Mouse (Mus musculus) layer of hippocampus, postnatal 25 days (tissue): ENCODE measurements around the gene Klf13. TPM values are rescaled to one million over a fixed set of nuclear protein-coding genes. Genes with fewer than 3 reads are reported as not detected.

ENCODE experiments used
- DNase-seq, 2 experiments: peaks; one replicate each; pipeline ENCODE4 v3.0.0; 2022; ENCODE audit warnings: mixed read lengths in 2 of 2, low spot score in 1 of 2; ENCODE audit errors: extremely low spot score in 1 of 2
- total RNA-seq, 2 experiments: library from RNA; stranded (reverse); gene quantifications; 2 replicates each; pipeline ENCODE4 v1.2.3; 2021

Klf13 gene
- total RNA-seq = 100 to 1,000 TPM; 204 to 216 TPM

- DNase-seq = peak; percentile 88 to 96
These were observed at the start of gene Klf13 for GRCm38 (mm10) chr7:63938914-63939396. Klf13 (minus strand) TSS chr7:63938915.

DNA sequence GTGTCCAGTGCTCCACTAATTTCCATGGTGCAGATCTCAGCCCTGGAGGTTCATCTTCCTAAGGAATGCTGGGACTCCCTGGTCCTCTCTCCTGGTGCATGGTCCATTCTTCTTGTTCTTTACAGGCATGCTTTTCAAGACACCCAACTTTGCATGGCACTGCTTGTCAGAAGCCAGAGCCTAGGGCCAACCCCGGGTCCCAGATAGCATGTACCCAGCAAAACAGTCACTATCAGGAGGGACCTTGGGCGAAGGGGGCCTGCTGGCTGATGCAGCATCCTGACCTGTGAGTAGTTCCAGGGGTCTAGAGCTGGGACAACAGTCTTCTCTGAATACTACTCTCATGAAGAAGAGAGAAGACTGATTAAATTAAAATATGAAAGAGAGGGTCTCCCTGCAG is 49.7 kb upstream of the Klf13 start:
- no peak for DNase-seq

DNA sequence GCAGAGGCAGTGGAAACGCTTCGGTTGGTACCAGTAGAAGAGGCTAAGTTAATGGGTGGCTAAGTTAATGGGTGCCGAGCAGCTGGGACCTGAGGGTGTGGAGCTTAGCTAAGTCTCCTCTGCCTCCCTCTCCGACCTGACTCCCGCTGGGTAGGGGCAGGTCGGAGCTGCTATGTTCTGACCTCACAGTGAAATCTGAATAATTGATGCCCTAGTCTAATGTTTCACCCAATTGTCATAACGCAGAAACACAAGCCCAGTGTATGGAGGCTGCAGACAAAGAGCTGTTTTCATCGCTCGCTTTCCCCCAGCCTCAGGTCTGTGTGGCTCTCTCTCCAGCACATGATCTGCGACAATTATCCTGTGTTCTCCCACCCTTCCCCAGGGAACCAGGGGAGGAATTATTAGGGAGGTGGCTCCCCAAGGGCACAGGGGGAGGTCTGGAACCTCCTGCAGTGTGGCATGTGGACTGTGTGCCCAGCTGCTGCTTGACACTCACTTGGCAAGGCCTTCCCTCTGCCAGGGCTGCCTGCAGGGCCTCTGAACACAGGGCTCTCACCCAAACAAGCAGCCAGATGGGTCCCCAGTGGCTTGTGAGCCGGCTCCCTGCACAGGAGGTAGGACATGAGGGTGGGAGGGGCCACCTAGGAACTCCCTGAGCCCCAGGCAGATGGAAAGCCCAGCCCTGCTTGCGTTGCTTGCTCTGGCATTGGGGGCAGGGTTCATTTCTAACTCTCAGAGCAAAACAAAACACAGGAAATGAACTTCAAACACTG is 47.9 kb upstream of the Klf13 start:
- peak; percentile 47 to 64 for DNase-seq

GRCm38 (mm10) chr7:63985696-63986406 is 47.1 kb upstream of the Klf13 start:
- no peak for DNase-seq

DNA sequence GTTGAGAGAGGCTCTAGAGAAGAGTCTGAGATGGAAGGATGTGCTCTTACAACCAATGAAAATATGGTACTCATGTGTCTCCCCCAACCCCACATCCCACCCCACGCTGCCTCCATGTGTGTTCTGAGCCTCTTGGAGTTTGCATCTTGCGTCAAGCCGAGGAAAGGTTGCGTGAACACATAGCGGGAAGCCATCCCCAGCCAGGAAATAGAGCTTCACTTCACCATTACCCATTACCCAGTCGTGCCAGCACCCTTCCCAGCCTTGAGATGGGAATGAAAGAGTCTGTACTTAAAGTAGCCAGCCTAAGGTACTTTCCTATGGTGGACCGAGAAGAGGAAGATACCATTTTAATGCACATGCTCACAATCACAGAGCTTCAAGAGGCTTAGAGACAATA is 46.6 kb upstream of the Klf13 start:
- DNase-seq = no peak

- DNase-seq = no peak
These were observed 45.6 kb upstream of the Klf13 start for GRCm38 (mm10) chr7:63984329-63984728.

- no peak for DNase-seq
These were observed 38.9 kb upstream of the Klf13 start for GRCm38 (mm10) chr7:63977631-63978030.

GRCm38 (mm10) chr7:63970986-63971385 is 32.3 kb upstream of the Klf13 start:
- DNase-seq = no peak

DNA sequence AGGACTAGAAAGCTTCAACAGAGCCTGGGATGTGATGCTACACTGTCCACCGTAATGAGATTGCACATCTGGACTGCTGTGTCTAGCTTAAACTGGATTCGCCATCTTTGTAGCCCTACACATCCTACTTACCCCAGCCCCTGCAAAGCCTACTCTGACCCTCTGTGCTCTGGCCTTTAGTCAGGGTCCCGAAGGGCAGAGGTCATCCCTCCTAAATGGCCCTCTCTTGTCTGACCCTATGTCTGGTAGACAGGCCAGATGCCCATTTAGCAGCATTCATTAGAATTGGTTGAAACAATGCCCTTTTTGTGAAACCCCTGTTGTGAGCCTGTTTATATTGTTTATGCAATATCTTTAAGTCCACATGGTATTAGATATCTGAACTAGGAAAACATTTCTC is 31.2 kb upstream of the Klf13 start:
- no peak for DNase-seq

GRCm38 (mm10) chr7:63965635-63966418 is 27.1 kb upstream of the Klf13 start:
- DNase-seq = no peak

- peak; percentile 23 to 47 for DNase-seq
These were observed 26.4 kb upstream of the Klf13 start for GRCm38 (mm10) chr7:63965135-63965534.

GRCm38 (mm10) chr7:63964121-63964520 is 25.4 kb upstream of the Klf13 start:
- no peak for DNase-seq

- no peak for DNase-seq
These were observed 24.9 kb upstream of the Klf13 start for GRCm38 (mm10) chr7:63963632-63964031.

- no peak for DNase-seq
These were observed 19.3 kb upstream of the Klf13 start for GRCm38 (mm10) chr7:63957872-63958640.

DNA sequence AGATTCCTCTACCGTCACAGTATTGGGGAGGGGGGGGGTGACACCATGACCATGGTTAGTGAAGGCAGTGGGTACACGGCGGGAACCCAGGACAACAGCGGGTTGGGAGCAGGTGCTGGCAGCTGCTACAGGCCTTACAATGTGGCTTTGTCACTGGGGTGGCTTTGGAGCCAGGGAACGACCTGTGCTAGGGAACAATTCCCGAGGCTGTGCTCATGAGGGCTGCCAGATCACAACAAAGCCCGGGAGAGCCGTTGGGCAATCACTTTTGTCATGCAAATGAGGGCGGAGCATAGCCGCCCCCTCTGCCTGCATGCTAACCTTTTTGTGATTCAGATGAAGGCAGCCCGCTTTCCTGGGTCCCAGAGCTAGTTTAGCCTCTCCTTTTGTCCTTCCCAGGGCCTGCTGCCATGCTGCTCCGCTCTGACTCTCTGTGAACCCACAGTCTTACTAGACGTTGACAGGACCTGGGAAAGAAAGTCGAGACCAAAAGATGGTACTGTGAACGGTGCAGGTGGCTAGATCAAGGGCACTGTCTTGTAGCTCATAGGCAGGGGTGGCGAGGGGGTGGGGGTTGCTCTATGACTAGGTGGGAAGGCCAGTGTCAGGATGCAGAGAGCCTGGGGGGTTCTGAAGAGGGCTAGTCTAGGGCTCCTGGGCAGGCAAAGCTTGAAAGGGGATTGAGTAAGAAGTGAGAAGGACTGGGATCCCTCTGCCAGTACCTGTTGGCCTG is 18.4 kb upstream of the Klf13 start:
- DNase-seq = no peak

DNA sequence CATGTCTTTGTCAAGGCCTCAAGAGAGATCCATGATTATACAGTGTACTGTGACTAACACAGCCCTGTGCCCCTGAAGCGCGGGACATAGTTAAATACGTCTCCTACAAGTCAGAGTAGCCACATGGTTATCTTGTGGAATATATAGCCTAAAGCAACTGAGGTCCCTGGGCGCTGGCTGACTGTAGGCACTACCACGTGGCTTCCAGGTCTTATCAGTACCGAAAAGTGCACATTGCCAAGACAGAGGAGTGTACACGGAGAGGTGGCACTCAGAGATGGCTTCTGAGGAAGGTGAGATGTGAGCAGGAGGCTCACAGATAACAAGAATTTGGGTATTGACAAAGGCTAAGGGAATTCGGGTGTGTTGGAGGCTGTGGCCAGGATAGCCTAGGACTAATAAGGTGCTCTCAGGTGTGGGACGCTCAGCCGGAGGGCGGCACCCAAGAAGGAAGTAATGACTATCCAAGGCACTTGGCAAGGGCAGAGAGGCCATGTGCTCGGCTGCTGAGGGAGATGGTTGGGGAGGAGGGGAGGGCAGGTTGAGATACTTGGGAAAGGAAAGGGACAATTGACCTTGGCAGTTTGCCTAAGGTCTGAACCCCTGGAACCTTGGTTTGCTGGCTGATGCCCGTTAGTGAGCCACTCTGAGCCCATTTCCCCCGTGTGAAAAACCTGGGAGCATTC is 17.6 kb upstream of the Klf13 start:
- no peak for DNase-seq

GRCm38 (mm10) chr7:63955440-63955839 is 16.7 kb upstream of the Klf13 start:
- no peak for DNase-seq

DNA sequence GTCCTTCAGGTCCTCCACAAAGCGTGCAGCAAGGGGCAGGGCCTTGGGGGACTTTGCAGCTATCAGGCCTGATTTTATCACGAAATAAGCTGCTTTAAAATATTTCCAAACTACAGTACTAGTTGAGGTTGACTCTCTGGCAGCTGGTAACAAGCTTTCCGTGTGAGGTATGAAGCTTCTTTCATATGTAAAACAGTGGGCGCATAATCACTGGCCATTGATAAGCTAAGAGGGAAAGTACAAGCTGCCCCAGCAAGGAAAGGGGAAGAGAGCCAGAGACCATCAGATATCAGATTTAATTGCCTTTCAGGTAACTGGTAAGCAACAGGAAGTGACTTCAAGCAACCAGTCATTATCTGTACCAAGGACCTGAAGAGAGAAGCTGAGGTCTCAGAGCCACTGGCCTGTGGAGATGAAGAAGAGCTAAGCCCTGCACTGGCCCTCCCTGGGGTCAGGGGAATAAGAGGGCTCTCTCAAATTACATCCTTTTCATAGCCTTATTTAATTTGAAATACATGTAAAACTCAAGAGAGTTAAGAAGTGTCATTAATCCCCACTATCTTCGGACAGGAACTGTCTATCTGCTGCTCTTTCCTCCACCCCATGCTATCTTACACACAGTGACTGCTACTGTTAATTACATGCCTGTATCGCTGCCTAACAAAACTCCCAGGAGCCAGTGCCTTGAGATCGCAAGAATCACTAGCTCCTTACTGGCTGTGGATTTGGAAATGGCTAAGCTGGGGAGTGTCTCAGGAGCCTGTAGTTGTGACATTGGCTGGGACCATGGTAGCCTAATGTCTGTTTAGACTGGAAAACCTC is 13.6 kb upstream of the Klf13 start:
- no peak for DNase-seq
